Comparison of ENCODE assay signal across 8 mouse cellular contexts in the genomic region with DNA sequence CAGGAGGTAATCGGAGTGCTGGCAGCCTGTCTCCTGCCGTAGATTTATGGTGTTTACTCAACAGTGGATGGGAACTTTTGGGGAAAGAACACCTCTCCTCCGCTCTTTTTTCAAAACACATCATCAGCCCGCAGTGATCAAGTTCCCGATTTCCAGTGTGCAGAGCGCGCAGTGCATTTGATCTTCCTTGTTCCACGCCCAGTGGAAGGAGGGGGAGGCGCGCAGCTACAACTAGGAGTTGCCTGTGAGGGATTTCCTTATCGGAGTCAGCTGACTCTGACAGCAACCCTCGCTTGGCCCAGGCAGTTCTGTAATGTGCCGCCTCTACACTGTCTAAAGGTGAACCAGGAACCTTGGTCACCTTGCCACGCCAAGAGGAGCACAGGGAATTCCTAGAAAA.
A peak's percentile ranks its signal among the peaks of the same experiment; 100 is the strongest.
DNase-seq lines count a peak whose midpoint lies in the region; ATAC-seq and TF ChIP-seq lines count a peak whose summit lies in the region.

No protein-coding gene starts in this region.

- H3K4me2 ChIP-seq in limb, embryonic 14.5 days (replicated peaks; ENCODE audit: low read depth, low read length, severe bottlenecking): peak overlapping the region; percentile 41
- H3K4me2 ChIP-seq in myocyte (ENCODE audit: low read depth): peak overlapping the region; percentile 8
- H3K4me2 ChIP-seq in midbrain, embryonic 13.5 days (replicated peaks): no peak overlapping the region
- no peak overlapping the region for H3K4me2 ChIP-seq in forebrain, embryonic 14.5 days (ENCODE audit: low read length)

- H3K27me3 ChIP-seq in limb, embryonic 14.5 days (ENCODE audit: control insufficient read depth, insufficient read depth, low read length): no peaks in the 10 kb centered on the region
- H3K27me3 ChIP-seq in myocyte (ENCODE audit: control insufficient read depth, insufficient read depth, insufficient read length): no peaks in the 10 kb centered on the region
- H3K27me3 ChIP-seq in midbrain, embryonic 13.5 days: no peaks in the 10 kb centered on the region
- H3K27me3 ChIP-seq in forebrain, embryonic 14.5 days (replicated peaks; ENCODE audit: control insufficient read depth, insufficient read depth, low read length): no peaks in the 10 kb centered on the region

- intact Hi-C loops in heart, postnatal 14 days (cut with DNase I): no loop called here

- peaks cover 91% of the 10 kb centered on the region for H3K79me2 ChIP-seq in myocyte (ENCODE audit: control insufficient read depth, insufficient read depth)

- TF ChIP-seq POLR2A in limb, embryonic 14.5 days (IDR thresholded peaks at IDR 0.05; ENCODE audit: borderline replicate concordance, extremely low read depth, insufficient read depth, insufficient read length): no peak
- no peak for TF ChIP-seq POLR2A in myocyte (IDR thresholded peaks at IDR 0.05; ENCODE audit: insufficient read length, low read depth)

- peak; percentile 44 for DNase-seq in ES-CJ7 (ENCODE audit: low read depth, low spot score)
- peak; percentile 53 for DNase-seq in embryo, embryonic 10.5 days (ENCODE audit: low spot score)
- DNase-seq in heart, postnatal 14 days: peak; percentile 62 to 69
- peak; percentile 74 for DNase-seq in limb, embryonic 14.5 days (ENCODE audit: low spot score)
- no peak for DNase-seq in left cerebral cortex, adult 18-20 months (ENCODE audit: low spot score in 2 of 2)
- DNase-seq in forebrain, embryonic 14.5 days (ENCODE audit: low spot score): no peak

- no peak overlapping the region for H3ac ChIP-seq in myocyte (ENCODE audit: control insufficient read depth, insufficient read length)

- no peaks in the 10 kb centered on the region for H3K9me3 ChIP-seq in limb, embryonic 14.5 days (ENCODE audit: control insufficient read depth, low read length)
- no peaks in the 10 kb centered on the region for H3K9me3 ChIP-seq in midbrain, embryonic 13.5 days
- H3K9me3 ChIP-seq in forebrain, embryonic 14.5 days (replicated peaks; ENCODE audit: control insufficient read depth, low read length): no peaks in the 10 kb centered on the region; the same call in 1 of the 2 replicates

- peaks cover 13% of the 10 kb centered on the region for H3K4me1 ChIP-seq in limb, embryonic 14.5 days (ENCODE audit: control insufficient read depth, insufficient read depth, low read length)
- H3K4me1 ChIP-seq in midbrain, embryonic 13.5 days (replicated peaks): no peaks in the 10 kb centered on the region
- no peaks in the 10 kb centered on the region for H3K4me1 ChIP-seq in forebrain, embryonic 14.5 days (ENCODE audit: control insufficient read depth, insufficient read depth, low read length)

- peak overlapping the region; percentile 12; the same call in 1 of the 2 replicates for H3K4me3 ChIP-seq in limb, embryonic 14.5 days (replicated peaks; ENCODE audit: low read length)
- H3K4me3 ChIP-seq in myocyte: no peak overlapping the region
- no peak overlapping the region for H3K4me3 ChIP-seq in midbrain, embryonic 13.5 days (replicated peaks)
- no peak overlapping the region for H3K4me3 ChIP-seq in forebrain, embryonic 14.5 days (ENCODE audit: low read depth, low read length)

- H3K36me3 ChIP-seq in limb, embryonic 14.5 days (ENCODE audit: control insufficient read depth, insufficient read depth, low read length): no peaks in the 10 kb centered on the region
- peaks cover 7% of the 10 kb centered on the region for H3K36me3 ChIP-seq in myocyte (ENCODE audit: control insufficient read depth, insufficient read depth)
- H3K36me3 ChIP-seq in midbrain, embryonic 13.5 days: no peaks in the 10 kb centered on the region
- no peaks in the 10 kb centered on the region for H3K36me3 ChIP-seq in forebrain, embryonic 14.5 days (ENCODE audit: control insufficient read depth, insufficient read depth, low read length)

- H3K27ac ChIP-seq in limb, embryonic 14.5 days (replicated peaks; ENCODE audit: low read depth, low read length): no peak overlapping the region
- H3K27ac ChIP-seq in midbrain, embryonic 13.5 days: no peak overlapping the region
- H3K27ac ChIP-seq in forebrain, embryonic 14.5 days (ENCODE audit: low read depth, low read length): no peak overlapping the region

- WGBS in limb, embryonic 14.5 days: 16% methylated on average over 14 of the region's 14 CpGs
- WGBS in midbrain, embryonic 13.5 days: 84% methylated on average over 14 of the region's 14 CpGs
- WGBS in forebrain, embryonic 14.5 days: 81% methylated on average over 14 of the region's 14 CpGs

- ATAC-seq in limb, embryonic 14.5 days (ENCODE audit: low FRiP score, low read depth): peak; percentile 70
- no peak for ATAC-seq in midbrain, embryonic 13.5 days
- no peak for ATAC-seq in forebrain, embryonic 14.5 days

- peak overlapping the region; percentile 28 for H3K9ac ChIP-seq in limb, embryonic 14.5 days (ENCODE audit: low read depth, low read length, severe bottlenecking)
- no peak overlapping the region for H3K9ac ChIP-seq in midbrain, embryonic 13.5 days (replicated peaks)
- H3K9ac ChIP-seq in forebrain, embryonic 14.5 days (ENCODE audit: low read length): no peak overlapping the region

TF ChIP-seq in myocyte, 11 proteins besides CTCF, POLR2A, EP300 and RAD21:
- TF ChIP-seq REST (IDR thresholded peaks at IDR 0.05; ENCODE audit: insufficient read depth, insufficient read length) (no peak), USF1 (IDR thresholded peaks at IDR 0.05; ENCODE audit: low read depth) (no peak), MAX (IDR thresholded peaks at IDR 0.05; ENCODE audit: low read depth) (no peak), TCF12 (IDR thresholded peaks at IDR 0.05; ENCODE audit: insufficient read depth, poor library complexity, severe bottlenecking) (no peak), E2F4 (IDR thresholded peaks at IDR 0.05; ENCODE audit: insufficient read depth) (no peak), CEBPB (IDR thresholded peaks at IDR 0.05; ENCODE audit: insufficient read depth, poor library complexity, severe bottlenecking) (no peak), MYOG (IDR thresholded peaks at IDR 0.05; ENCODE audit: control insufficient read depth in 1 of 3, insufficient read depth in 1 of 3, insufficient read length in 2 of 3, low read depth in 2 of 3) (no peak), MYOD1 (IDR thresholded peaks at IDR 0.05; ENCODE audit: control insufficient read depth in 1 of 3, insufficient read length in 2 of 3, low read depth in 2 of 3) (no peak), TCF3 (IDR thresholded peaks at IDR 0.05; ENCODE audit: insufficient read length, low read depth) (no peak), POLR2AphosphoS2 (IDR thresholded peaks at IDR 0.05; ENCODE audit: insufficient read length, low read depth) (no peak), SRF (IDR thresholded peaks at IDR 0.05; ENCODE audit: control insufficient read depth, insufficient read length, low read depth) (no peak)

Comparison
In these comparisons a context has a peak if more than half of its experiments do, and no peak if none do; other contexts are left out.
1. DNase-seq: peak in ES-CJ7 (single experiment), embryo, embryonic 10.5 days (single experiment), heart, postnatal 14 days (2 of 2) and limb, embryonic 14.5 days (single experiment); none in left cerebral cortex, adult 18-20 months (0 of 2) and forebrain, embryonic 14.5 days (single experiment).
2. H3K4me2 ChIP-seq: peak in limb, embryonic 14.5 days (single experiment) and myocyte (single experiment); none in midbrain, embryonic 13.5 days (single experiment) and forebrain, embryonic 14.5 days (single experiment).